Mouse (Mus musculus) macrophage (primary cell): ENCODE measurements around the gene Katna1. TPM values are rescaled to one million over a fixed set of nuclear protein-coding genes. Genes with fewer than 3 reads are reported as not detected.

Source experiments
- H3K27ac ChIP-seq: fragments of 350-480 bp; formaldehyde crosslinking; 2 replicates; pipeline ENCODE4 v1.9.0; 2021
- H3K36me3 ChIP-seq: fragments of 350-480 bp; formaldehyde crosslinking; 2 replicates; pipeline ENCODE4 v1.9.0; 2021; ENCODE audit errors: inconsistent target
- H3K4me3 ChIP-seq: fragments of 350-480 bp; formaldehyde crosslinking; 2 replicates; pipeline ENCODE4 v1.9.0; 2021; ENCODE audit errors: inconsistent target
- H3K79me2 ChIP-seq: fragments of 350-480 bp; formaldehyde crosslinking; 2 replicates; pipeline ENCODE4 v1.9.0; 2021; ENCODE audit errors: inconsistent target
- WGBS: methylation state at CpG from one replicate; pipeline ENCODE4 v1.1.7; 2026; ENCODE audit warnings: inconsistent platforms; ENCODE audit not compliant: missing documents; 5-methylcytosine and 5-hydroxymethylcytosine counted together
- polyA plus RNA-seq: library from polyadenylated mRNA; stranded (reverse); fragments of 250-400 nt; gene quantifications from 3 replicates; pipeline ENCODE4 v1.2.4, GENCODE M21; 2018; ENCODE audit warnings: inconsistent platforms

The Katna1 gene
- polyA plus RNA-seq, 1 experiment from 2014 or later: 29.9 TPM

GRCm38 (mm10) chr10:7801258-7801657, 75.5 kb downstream of the Katna1 start:
- Histone ChIP-seq H3K27ac (no peak overlapping the region), H3K79me2 (no peaks in the 10 kb centered on the region), H3K4me3 (no peak overlapping the region), H3K36me3 (peaks cover 87% of the 10 kb centered on the region)
- WGBS: 98% methylated on average over 3 of the region's 3 CpGs

- H3K79me2 ChIP-seq: no peaks in the 10 kb centered on the region
- WGBS: 56% methylated on average over 2 of the region's 2 CpGs
- H3K4me3 ChIP-seq: no peak overlapping the region
- peaks cover 81% of the 10 kb centered on the region for H3K36me3 ChIP-seq
- H3K27ac ChIP-seq: no peak overlapping the region
These were observed 76.8 kb downstream of the Katna1 start for GRCm38 (mm10) chr10:7802519-7803140.

DNA sequence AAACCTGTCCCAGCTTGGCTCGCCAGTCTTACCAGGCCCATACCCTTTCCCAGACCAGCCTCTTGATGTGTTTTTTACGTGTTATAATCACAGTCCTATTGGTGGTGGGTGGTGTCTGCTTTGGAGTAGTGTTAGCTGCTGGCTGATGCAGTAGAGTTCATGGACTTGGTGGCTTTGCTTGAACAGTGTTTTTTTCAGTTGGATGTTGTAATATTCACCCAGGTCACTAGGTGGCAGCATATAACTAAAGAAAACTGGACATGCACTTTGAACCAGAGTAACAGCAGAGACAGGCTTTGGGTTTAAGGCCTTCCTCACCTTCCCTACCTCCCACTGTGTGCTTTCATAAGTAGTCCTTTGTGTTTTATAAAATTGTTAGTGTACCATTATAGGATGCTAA, 84.1 kb downstream of the Katna1 start:
- no peak overlapping the region for H3K27ac ChIP-seq
- 42% methylated on average over 2 of the region's 2 CpGs for WGBS
- H3K4me3 ChIP-seq: no peak overlapping the region
- no peaks in the 10 kb centered on the region for H3K79me2 ChIP-seq
- peaks cover 37% of the 10 kb centered on the region for H3K36me3 ChIP-seq

Other genes with a start within 250 kb of the Katna1 start
- 8.9 to 12.3 TPM (median 11.3 TPM) in 3 replicates for gene Lrp11, start 136.2 kb upstream of the Katna1 start, polyA plus RNA-seq
- 4.6 to 21.2 TPM (median 6.0 TPM) in 3 replicates for gene Nup43, start 58.5 kb upstream of the Katna1 start, polyA plus RNA-seq
- gene Pcmt1, start 44.9 kb upstream of the Katna1 start, polyA plus RNA-seq: 35.0 to 67.7 TPM (median 47.9 TPM) in 3 replicates
- gene Lats1, start 44.8 kb upstream of the Katna1 start, polyA plus RNA-seq: 12.6 to 14.5 TPM (median 13.7 TPM) in 3 replicates
- 42.7 to 123 TPM (median 50.0 TPM) in 3 replicates for gene Ginm1, start 66.8 kb downstream of the Katna1 start, polyA plus RNA-seq
- 19.7 to 34.0 TPM (median 19.9 TPM) in 3 replicates for gene Ppil4, start 66.9 kb downstream of the Katna1 start, polyA plus RNA-seq
- 21.6 to 37.6 TPM (median 28.7 TPM) in 3 replicates for gene Zc3h12d, start 106.5 kb downstream of the Katna1 start, polyA plus RNA-seq
- gene Tab2, start 230.2 kb downstream of the Katna1 start, polyA plus RNA-seq: 68.6 to 151 TPM (median 74.9 TPM) in 3 replicates